Mouse (Mus musculus): ENCODE results near the gene Ssxb9.
"Not testable (repeated sequence)": the region's sequence is repeated elsewhere in the genome, so short reads cannot be mapped to it uniquely, and the experiment has no call there.

Gene Ssxb9

DNA sequence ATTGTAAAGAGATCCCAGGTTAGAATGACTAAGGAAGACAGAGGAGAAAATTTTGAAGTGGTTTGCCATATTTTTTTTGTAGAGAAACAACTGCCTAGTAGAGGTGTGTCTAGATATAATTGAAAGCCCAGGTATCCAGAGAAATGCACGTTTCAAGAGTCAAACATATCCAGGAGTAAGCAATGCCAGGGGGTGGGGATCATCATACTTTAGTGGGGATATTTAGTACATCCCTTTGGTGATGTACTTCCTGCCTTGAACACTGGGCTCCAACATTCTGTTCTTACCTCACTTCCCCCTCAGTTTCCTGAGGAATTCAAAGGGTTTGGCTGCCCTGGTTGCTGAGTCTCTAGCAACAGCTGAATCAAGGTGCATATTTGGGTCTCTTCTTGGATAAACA, at the start of gene Ssxb9:
TSS of gene Ssxb9 (plus strand) at position 301 of the 400 bp plus-strand sequence.
- not testable (repeated sequence) for DNase-seq

DNA sequence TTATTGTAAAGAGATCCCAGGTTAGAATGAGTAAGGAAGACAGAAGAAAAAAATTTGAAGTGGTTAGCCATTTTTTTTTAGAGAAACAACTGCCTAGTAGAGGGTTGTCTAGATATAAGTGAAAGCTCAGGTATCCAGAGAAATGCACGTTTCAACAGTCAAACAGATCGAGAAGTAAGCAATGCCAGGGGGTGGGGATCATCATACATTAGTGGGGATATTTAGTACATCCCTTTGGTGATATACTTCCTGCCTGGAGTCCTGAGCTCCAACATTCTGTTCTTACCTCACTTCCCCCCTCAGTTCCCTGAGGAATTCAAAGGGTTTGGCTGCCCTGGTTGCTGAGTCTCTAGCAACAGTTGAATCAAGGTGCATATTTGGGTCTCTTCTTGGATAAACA, 39.7 kb upstream of the Ssxb9 start, which contains the start of gene Ssxb10:
TSS of gene Ssxb10 (plus strand) at position 301 of the 400 bp plus-strand sequence.
- DNase-seq = no peak

DNA sequence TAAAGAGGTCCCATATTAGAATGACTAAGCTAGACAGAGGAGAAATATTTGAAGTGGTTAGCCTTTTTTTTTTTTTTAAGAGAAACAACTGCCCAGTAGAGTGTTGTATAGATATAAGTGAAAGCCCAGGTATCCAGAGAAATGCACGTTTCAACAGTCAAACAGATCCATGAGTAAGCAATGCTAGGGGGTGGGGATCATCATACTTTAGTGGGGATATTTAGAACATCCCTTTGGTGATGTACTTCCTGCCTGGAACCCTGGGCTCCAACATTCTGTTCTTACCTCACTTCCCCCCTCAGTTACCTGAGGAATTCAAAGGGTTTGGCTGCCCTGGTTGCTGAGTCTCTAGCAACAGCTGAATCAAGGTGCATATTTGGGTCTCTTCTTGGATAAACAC, 46.2 kb downstream of the Ssxb9 start, which contains the start of gene Ssxb1:
TSS of gene Ssxb1 (plus strand) at position 301 of the 400 bp plus-strand sequence.
- DNase-seq = not testable (repeated sequence)

Measured in kidney, adult 18-20 months (tissue).